Mouse (Mus musculus) forebrain, embryonic 16.5 days (tissue): ENCODE data around the gene Smyd1. TPM values are rescaled to one million over a fixed set of nuclear protein-coding genes. Genes with fewer than 3 reads are reported as not detected.

ENCODE experiments used
- ATAC-seq: fragments of 200-750 bp; cut with Nextera tagmentation; 2 replicates; pipeline ENCODE4 v1.8.0; 2017; ENCODE audit warnings: mild to moderate bottlenecking, moderate library complexity
- H3K27ac ChIP-seq: fragments of 300-500 bp; sonication (generic); 2 replicates; pipeline ENCODE4 v1.5.1; 2014; ENCODE audit warnings: low read length, control low read depth
- H3K27me3 ChIP-seq: fragments of 300-500 bp; sonication (generic); replicated peaks from 2 replicates; pipeline ENCODE4 v1.6.1; 2014; ENCODE audit warnings: low read length; ENCODE audit not compliant: control insufficient read depth, insufficient read depth
- H3K36me3 ChIP-seq: fragments of 300-500 bp; sonication (generic); 2 replicates; pipeline ENCODE4 v1.6.1; 2014; ENCODE audit not compliant: control insufficient read depth, insufficient read depth
- H3K4me1 ChIP-seq: fragments of 300-500 bp; sonication (generic); replicated peaks from 2 replicates; pipeline ENCODE4 v1.6.1; 2014; ENCODE audit warnings: low read length; ENCODE audit not compliant: control insufficient read depth, insufficient read depth
- H3K4me2 ChIP-seq: fragments of 300-500 bp; sonication (generic); 2 replicates; pipeline ENCODE4 v1.6.1; 2014; ENCODE audit warnings: mild to moderate bottlenecking, low read length, control low read depth
- H3K4me3 ChIP-seq: fragments of 300-500 bp; sonication (generic); replicated peaks from 2 replicates; pipeline ENCODE4 v1.5.1; 2014; ENCODE audit warnings: mild to moderate bottlenecking, low read length, control low read depth
- H3K9ac ChIP-seq: fragments of 300-500 bp; sonication (generic); replicated peaks from 2 replicates; pipeline ENCODE4 v1.6.1; 2014; ENCODE audit warnings: low read depth, low read length, control low read depth
- H3K9me3 ChIP-seq: fragments of 300-500 bp; sonication (generic); 2 replicates; pipeline ENCODE4 v1.6.1; 2016; ENCODE audit warnings: low read length; ENCODE audit not compliant: control insufficient read depth
- WGBS: fragments of 180-500 bp; shearing (Covaris S2); extraction: QIAGEN DNeasy Blood & Tissue Kit; methylation state at CpG from one replicate; pipeline ENCODE4 v1.1.7; 2014; 5-methylcytosine and 5-hydroxymethylcytosine counted together
- polyA plus RNA-seq: library from polyadenylated mRNA; unstranded; fragments of >200 nt; fragmentation: Nextera tagmentation; extraction: Ambion mirVana; gene quantifications from 2 replicates; pipeline ENCODE4 v1.2.1, GENCODE M21; 2015

Smyd1 gene
- polyA plus RNA-seq, 1 experiment from 2014 or later: 0.25 TPM

DNA sequence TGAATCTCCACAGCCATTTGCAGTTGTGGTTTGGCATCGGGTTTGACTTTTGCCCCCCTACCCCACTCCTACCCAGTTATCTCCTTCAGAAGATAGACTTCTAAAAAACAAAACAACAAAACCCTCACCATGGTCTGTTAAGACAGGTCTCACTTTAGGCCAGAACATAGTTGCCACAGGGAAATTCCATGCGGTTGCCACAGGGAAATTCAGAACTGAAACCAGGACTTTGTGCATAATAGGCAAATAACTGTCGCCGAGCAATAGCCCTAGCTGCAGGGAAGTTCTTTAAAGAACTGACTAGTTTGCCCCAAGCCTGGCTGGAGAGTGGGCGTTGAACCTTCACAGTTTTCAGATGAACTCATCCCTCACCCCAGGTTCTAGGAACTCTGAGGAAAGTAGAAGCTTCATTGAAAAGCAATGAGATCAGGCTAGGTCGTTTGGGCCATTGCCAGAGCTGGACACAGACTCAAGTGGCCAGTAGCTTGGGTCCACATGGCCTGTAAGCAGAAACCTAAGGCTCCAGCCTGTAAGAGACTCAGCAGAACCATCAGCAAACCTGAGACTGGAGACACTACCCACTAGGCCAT lies 128.8 kb downstream of the Smyd1 start:
- H3K9me3 ChIP-seq: no peaks in the 10 kb centered on the region
- H3K4me2 ChIP-seq: no peak overlapping the region
- no peaks in the 10 kb centered on the region for H3K27me3 ChIP-seq
- WGBS: 85% methylated on average over 6 of the region's 6 CpGs
- no peak for ATAC-seq
- no peaks in the 10 kb centered on the region for H3K4me1 ChIP-seq
- H3K9ac ChIP-seq: no peak overlapping the region
- no peak overlapping the region for H3K27ac ChIP-seq
- H3K36me3 ChIP-seq: no peaks in the 10 kb centered on the region
- H3K4me3 ChIP-seq: no peak overlapping the region

GRCm38 (mm10) chr6:71190501-71190900 lies 131.5 kb downstream of the Smyd1 start:
- no peak overlapping the region for H3K9ac ChIP-seq
- 74% methylated on average over 2 of the region's 2 CpGs for WGBS
- H3K9me3 ChIP-seq: no peaks in the 10 kb centered on the region
- no peak for ATAC-seq
- H3K36me3 ChIP-seq: no peaks in the 10 kb centered on the region
- no peak overlapping the region for H3K4me3 ChIP-seq
- H3K4me2 ChIP-seq: no peak overlapping the region
- H3K4me1 ChIP-seq: no peaks in the 10 kb centered on the region
- no peak overlapping the region for H3K27ac ChIP-seq
- no peaks in the 10 kb centered on the region for H3K27me3 ChIP-seq

GRCm38 (mm10) chr6:71189578-71189977 lies 132.5 kb downstream of the Smyd1 start:
- 50% methylated on average over 1 of the region's 1 CpGs for WGBS
- Histone ChIP-seq H3K4me3 (no peak overlapping the region), H3K27ac (no peak overlapping the region), H3K4me2 (no peak overlapping the region), H3K9ac (no peak overlapping the region), H3K9me3 (no peaks in the 10 kb centered on the region), H3K36me3 (no peaks in the 10 kb centered on the region), H3K27me3 (no peaks in the 10 kb centered on the region), H3K4me1 (no peaks in the 10 kb centered on the region)
- ATAC-seq: no peak

GRCm38 (mm10) chr6:71184941-71185604 lies 137.0 kb downstream of the Smyd1 start:
- no peaks in the 10 kb centered on the region for H3K27me3 ChIP-seq
- no peaks in the 10 kb centered on the region for H3K4me1 ChIP-seq
- H3K27ac ChIP-seq: no peak overlapping the region
- no peaks in the 10 kb centered on the region for H3K36me3 ChIP-seq
- ATAC-seq: no peak
- H3K4me3 ChIP-seq: no peak overlapping the region
- no peak overlapping the region for H3K4me2 ChIP-seq
- 88% methylated on average over 7 of the region's 7 CpGs for WGBS
- H3K9ac ChIP-seq: no peak overlapping the region
- no peaks in the 10 kb centered on the region for H3K9me3 ChIP-seq

- Histone ChIP-seq H3K27me3 (no peaks in the 10 kb centered on the region), H3K9me3 (no peaks in the 10 kb centered on the region), H3K4me2 (no peak overlapping the region), H3K27ac (no peak overlapping the region), H3K4me1 (no peaks in the 10 kb centered on the region), H3K36me3 (no peaks in the 10 kb centered on the region), H3K9ac (no peak overlapping the region), H3K4me3 (no peak overlapping the region)
- ATAC-seq: no peak
- WGBS: 83% methylated on average over 1 of the region's 1 CpGs
These were observed 141.4 kb downstream of the Smyd1 start for GRCm38 (mm10) chr6:71180596-71180995.

- no peak for ATAC-seq
- no peak overlapping the region for H3K27ac ChIP-seq
- no peak overlapping the region for H3K4me3 ChIP-seq
- no peaks in the 10 kb centered on the region for H3K27me3 ChIP-seq
- no peaks in the 10 kb centered on the region for H3K36me3 ChIP-seq
- no peak overlapping the region for H3K4me2 ChIP-seq
- no peak overlapping the region for H3K9ac ChIP-seq
- 87% methylated on average over 10 of the region's 10 CpGs for WGBS
- H3K9me3 ChIP-seq: no peaks in the 10 kb centered on the region
- no peaks in the 10 kb centered on the region for H3K4me1 ChIP-seq
These were observed 149.0 kb downstream of the Smyd1 start for GRCm38 (mm10) chr6:71172812-71173580.

DNA sequence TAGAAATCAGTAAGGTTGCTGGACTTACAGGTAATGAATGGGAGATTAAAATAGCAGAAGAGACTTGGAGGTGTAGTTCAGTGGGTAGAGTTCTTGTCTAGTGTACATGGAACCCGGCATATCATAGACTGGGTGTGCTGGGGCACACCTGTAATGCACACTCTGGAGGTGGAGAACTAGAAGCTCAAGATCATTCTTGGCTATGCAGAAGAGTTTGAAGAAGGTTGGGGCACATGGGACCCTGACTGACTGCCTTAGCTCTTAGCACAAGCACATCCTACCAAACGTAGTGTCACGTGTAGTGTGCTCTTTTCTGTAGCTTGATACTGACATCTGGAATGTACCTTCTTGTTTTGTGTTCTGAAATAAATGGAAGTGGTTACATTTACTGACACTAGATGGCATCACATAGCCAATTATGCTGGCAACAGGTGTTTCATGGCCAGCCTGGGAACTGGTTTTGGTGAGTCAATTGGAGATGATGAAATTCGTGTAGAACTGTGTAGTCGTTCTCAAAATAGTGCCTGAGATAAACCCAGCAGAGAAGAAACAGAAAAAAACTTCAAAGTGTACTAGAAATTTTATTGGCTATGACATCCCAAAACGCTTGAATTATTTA lies 155.4 kb downstream of the Smyd1 start:
- 45% methylated on average over 6 of the region's 6 CpGs for WGBS
- no peak for ATAC-seq
- no peaks in the 10 kb centered on the region for H3K36me3 ChIP-seq

GRCm38 (mm10) chr6:71164394-71164793 lies 157.6 kb downstream of the Smyd1 start:
- Histone ChIP-seq H3K4me2 (no peak overlapping the region), H3K27me3 (no peaks in the 10 kb centered on the region), H3K36me3 (no peaks in the 10 kb centered on the region), H3K4me1 (no peaks in the 10 kb centered on the region), H3K9me3 (no peaks in the 10 kb centered on the region), H3K27ac (no peak overlapping the region), H3K4me3 (no peak overlapping the region), H3K9ac (no peak overlapping the region)
- 32% methylated on average over 6 of the region's 6 CpGs for WGBS
- no peak for ATAC-seq

More for the DNA sequence above, 155.4 kb downstream of the Smyd1 start:
- Histone ChIP-seq H3K27ac (no peak overlapping the region), H3K9ac (no peak overlapping the region), H3K4me1 (no peaks in the 10 kb centered on the region), H3K27me3 (no peaks in the 10 kb centered on the region), H3K9me3 (no peaks in the 10 kb centered on the region), H3K4me3 (no peak overlapping the region), H3K4me2 (no peak overlapping the region)
